Mouse (Mus musculus) heart, embryonic 12.5 days (tissue): ENCODE measurements around the gene Rtp2. TPM values are rescaled to one million over a fixed set of nuclear protein-coding genes. Genes with fewer than 3 reads are reported as not detected.

ENCODE experiments used
- ATAC-seq: fragments of 200-750 bp; cut with Nextera tagmentation; 2 replicates; pipeline ENCODE4 v1.8.0; 2017; ENCODE audit warnings: moderate TSS enrichment, moderate library complexity; ENCODE audit not compliant: insufficient number of reproducible peaks, low FRiP score
- H3K27ac ChIP-seq: fragments of 300-500 bp; sonication (generic); 2 replicates; pipeline ENCODE4 v1.5.1; 2016; ENCODE audit warnings: mild to moderate bottlenecking, moderate library complexity; ENCODE audit not compliant: poor library complexity, severe bottlenecking
- H3K27me3 ChIP-seq: fragments of 300-500 bp; sonication (generic); replicated peaks from 2 replicates; pipeline ENCODE4 v1.6.1; 2016; ENCODE audit warnings: mild to moderate bottlenecking, moderate library complexity
- H3K36me3 ChIP-seq: fragments of 300-500 bp; sonication (generic); 2 replicates; pipeline ENCODE4 v1.6.1; 2016; ENCODE audit warnings: mild to moderate bottlenecking, moderate library complexity
- H3K4me1 ChIP-seq: fragments of 300-500 bp; sonication (generic); replicated peaks from 2 replicates; pipeline ENCODE4 v1.6.1; 2016; ENCODE audit warnings: mild to moderate bottlenecking
- H3K4me2 ChIP-seq: fragments of 300-500 bp; sonication (generic); 2 replicates; pipeline ENCODE4 v1.6.1; 2016; ENCODE audit warnings: mild to moderate bottlenecking, moderate library complexity
- H3K4me3 ChIP-seq: fragments of 300-500 bp; sonication (generic); 2 replicates; pipeline ENCODE4 v1.5.1; 2016; ENCODE audit warnings: mild to moderate bottlenecking
- H3K9ac ChIP-seq: fragments of 300-500 bp; sonication (generic); 2 replicates; pipeline ENCODE4 v1.6.1; 2016; ENCODE audit warnings: mild to moderate bottlenecking, moderate library complexity
- H3K9me3 ChIP-seq: fragments of 300-500 bp; sonication (generic); replicated peaks from 2 replicates; pipeline ENCODE4 v1.6.1; 2016; ENCODE audit warnings: mild to moderate bottlenecking, moderate library complexity
- WGBS: fragments of 180-500 bp; shearing (Covaris S2); methylation state at CpG from one replicate; pipeline ENCODE4 v1.1.7; 2016; 5-methylcytosine and 5-hydroxymethylcytosine counted together
- polyA plus RNA-seq: library from polyadenylated mRNA; unstranded; fragments of >200 nt; fragmentation: Nextera tagmentation; extraction: Ambion mirVana; gene quantifications from 2 replicates; pipeline ENCODE4 v1.2.1, GENCODE M21; 2016

Rtp2 gene
- polyA plus RNA-seq = not detected in 2 replicates

- no peaks in the 10 kb centered on the region for H3K36me3 ChIP-seq
- H3K27me3 ChIP-seq = 0 out of 2 replicates have a peak, but pooled peaks cover 7% of the 10 kb centered on the region
- peak within 1 kb of the TSS; percentile 57 for H3K4me2 ChIP-seq
- whole genome bisulfite sequencing = 84% methylated on average over 11 of the region's 11 CpGs
- H3K4me1 ChIP-seq = peaks cover 4% of the 10 kb centered on the region; the same call in 1 of the 2 replicates
- H3K9ac ChIP-seq = no peak within 1 kb of the TSS
- no peak for ATAC-seq
- H3K9me3 ChIP-seq = no peaks in the 10 kb centered on the region
- no peak within 1 kb of the TSS for H3K4me3 ChIP-seq
- H3K27ac ChIP-seq = no peak within 1 kb of the TSS
These were observed at the start of gene Rtp2 for GRCm38 (mm10) chr16:23932294-23932693. Rtp2 (minus strand) TSS chr16:23932394.

GRCm38 (mm10) chr16:23980991-23981720 lies 49.0 kb upstream of the Rtp2 start:
- H3K27me3 ChIP-seq = peaks cover 18% of the 10 kb centered on the region
- no peak overlapping the region for H3K27ac ChIP-seq
- peak overlapping the region; percentile 71 for H3K9ac ChIP-seq
- no peak for ATAC-seq
- H3K36me3 ChIP-seq = no peaks in the 10 kb centered on the region
- H3K9me3 ChIP-seq = no peaks in the 10 kb centered on the region
- 2% methylated on average over 30 of the region's 32 CpGs for WGBS
- peaks cover 34% of the 10 kb centered on the region for H3K4me1 ChIP-seq
- peak overlapping the region; percentile 58 for H3K4me3 ChIP-seq
- peak overlapping the region; percentile 97 for H3K4me2 ChIP-seq

GRCm38 (mm10) chr16:23980201-23980870 lies 48.1 kb upstream of the Rtp2 start:
- 12% methylated on average over 11 of the region's 11 CpGs for WGBS
- peaks cover 18% of the 10 kb centered on the region for H3K27me3 ChIP-seq
- H3K4me2 ChIP-seq = peak overlapping the region; percentile 97
- peak overlapping the region; percentile 71 for H3K9ac ChIP-seq
- no peak overlapping the region for H3K27ac ChIP-seq
- no peaks in the 10 kb centered on the region for H3K9me3 ChIP-seq
- ATAC-seq = no peak
- peaks cover 27% of the 10 kb centered on the region for H3K4me1 ChIP-seq
- peak overlapping the region; percentile 58 for H3K4me3 ChIP-seq
- H3K36me3 ChIP-seq = no peaks in the 10 kb centered on the region

GRCm38 (mm10) chr16:23979446-23979845 lies 47.3 kb upstream of the Rtp2 start:
- Histone ChIP-seq H3K4me1 (peaks cover 27% of the 10 kb centered on the region), H3K9ac (no peak overlapping the region), H3K27me3 (peaks cover 18% of the 10 kb centered on the region), H3K4me3 (no peak overlapping the region), H3K9me3 (no peaks in the 10 kb centered on the region), H3K27ac (no peak overlapping the region), H3K36me3 (no peaks in the 10 kb centered on the region), H3K4me2 (no peak overlapping the region)
- no peak for ATAC-seq
- WGBS = 85% methylated on average over 9 of the region's 9 CpGs

DNA sequence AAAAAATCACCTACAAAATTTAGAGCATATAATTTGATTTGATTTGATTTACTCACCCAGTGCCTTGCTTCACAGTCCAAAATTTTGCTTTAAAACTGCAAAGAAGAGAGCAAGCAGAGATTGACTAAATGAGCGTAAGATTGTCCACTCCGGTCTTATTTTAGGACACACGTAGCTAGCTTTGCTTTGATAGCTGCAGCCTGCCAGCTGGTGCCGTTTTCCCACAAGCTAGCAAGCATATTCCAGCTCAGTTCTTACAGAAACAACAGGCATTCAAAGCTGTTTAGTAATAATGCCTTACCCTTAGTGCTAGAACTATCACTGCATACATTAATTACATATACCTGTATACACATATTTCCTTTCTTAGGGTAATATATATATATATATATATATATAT lies 46.3 kb upstream of the Rtp2 start:
- H3K4me1 ChIP-seq = peaks cover 28% of the 10 kb centered on the region
- H3K9ac ChIP-seq = no peak overlapping the region
- H3K36me3 ChIP-seq = no peaks in the 10 kb centered on the region
- no peak for ATAC-seq
- H3K27ac ChIP-seq = no peak overlapping the region
- 73% methylated on average over 4 of the region's 4 CpGs for WGBS
- peaks cover 18% of the 10 kb centered on the region for H3K27me3 ChIP-seq
- H3K4me3 ChIP-seq = no peak overlapping the region
- H3K9me3 ChIP-seq = no peaks in the 10 kb centered on the region
- H3K4me2 ChIP-seq = no peak overlapping the region

DNA sequence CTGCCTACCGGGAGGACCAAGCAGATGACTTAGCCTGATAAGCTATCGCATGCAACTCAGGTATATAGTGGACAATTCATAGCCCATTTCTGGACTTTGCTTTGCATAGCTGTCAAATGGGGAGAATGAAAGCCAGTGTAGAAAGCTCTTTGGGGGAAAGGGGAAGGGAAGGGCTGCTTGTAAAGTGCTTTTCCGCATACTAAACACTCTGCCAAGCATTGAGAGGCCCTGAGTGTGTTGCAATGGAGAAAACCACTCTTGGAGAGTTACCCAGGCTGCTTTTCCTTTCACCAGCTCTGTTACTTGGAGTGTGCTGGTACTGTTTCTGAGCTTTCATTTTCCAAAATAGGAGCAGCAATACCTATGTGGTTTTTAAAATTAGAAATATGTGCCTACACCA lies 45.5 kb upstream of the Rtp2 start:
- H3K9ac ChIP-seq = no peak overlapping the region
- no peak for ATAC-seq
- H3K4me2 ChIP-seq = no peak overlapping the region
- H3K27ac ChIP-seq = no peak overlapping the region
- peaks cover 33% of the 10 kb centered on the region for H3K4me1 ChIP-seq
- no peaks in the 10 kb centered on the region for H3K9me3 ChIP-seq
- no peak overlapping the region for H3K4me3 ChIP-seq
- 79% methylated on average over 3 of the region's 3 CpGs for WGBS
- no peaks in the 10 kb centered on the region for H3K36me3 ChIP-seq
- peaks cover 18% of the 10 kb centered on the region for H3K27me3 ChIP-seq

GRCm38 (mm10) chr16:23976196-23976595 lies 44.0 kb upstream of the Rtp2 start:
- 85% methylated on average over 2 of the region's 2 CpGs for WGBS
- ATAC-seq = no peak
- H3K4me1 ChIP-seq = peaks cover 36% of the 10 kb centered on the region

GRCm38 (mm10) chr16:23973635-23974367 lies 41.6 kb upstream of the Rtp2 start:
- peaks cover 33% of the 10 kb centered on the region for H3K4me1 ChIP-seq
- H3K4me3 ChIP-seq = no peak overlapping the region
- no peak overlapping the region for H3K4me2 ChIP-seq
- no peak overlapping the region for H3K27ac ChIP-seq
- no peaks in the 10 kb centered on the region for H3K36me3 ChIP-seq
- 75% methylated on average over 9 of the region's 9 CpGs for WGBS
- no peak overlapping the region for H3K9ac ChIP-seq
- H3K9me3 ChIP-seq = no peaks in the 10 kb centered on the region
- no peaks in the 10 kb centered on the region; the same call in 1 of the 2 replicates for H3K27me3 ChIP-seq
- no peak for ATAC-seq

More at GRCm38 (mm10) chr16:23976196-23976595, 44.0 kb upstream of the Rtp2 start:
- no peak overlapping the region for H3K27ac ChIP-seq
- H3K27me3 ChIP-seq = peaks cover 18% of the 10 kb centered on the region
- H3K4me2 ChIP-seq = no peak overlapping the region
- H3K4me3 ChIP-seq = no peak overlapping the region
- H3K36me3 ChIP-seq = no peaks in the 10 kb centered on the region
- H3K9me3 ChIP-seq = no peaks in the 10 kb centered on the region
- no peak overlapping the region for H3K9ac ChIP-seq

GRCm38 (mm10) chr16:23972901-23973300 lies 40.7 kb upstream of the Rtp2 start:
- H3K4me3 ChIP-seq = no peak overlapping the region
- 35% methylated on average over 11 of the region's 11 CpGs for WGBS
- ATAC-seq = no peak
- H3K27me3 ChIP-seq = no peaks in the 10 kb centered on the region
- H3K36me3 ChIP-seq = 0 out of 2 replicates have a peak, but pooled peaks cover 4% of the 10 kb centered on the region
- H3K9me3 ChIP-seq = no peaks in the 10 kb centered on the region
- H3K4me2 ChIP-seq = 0 out of 2 replicates have a peak overlapping the region, but pooled peaks have one; percentile 0
- H3K4me1 ChIP-seq = peaks cover 33% of the 10 kb centered on the region
- H3K27ac ChIP-seq = no peak overlapping the region
- H3K9ac ChIP-seq = no peak overlapping the region

DNA sequence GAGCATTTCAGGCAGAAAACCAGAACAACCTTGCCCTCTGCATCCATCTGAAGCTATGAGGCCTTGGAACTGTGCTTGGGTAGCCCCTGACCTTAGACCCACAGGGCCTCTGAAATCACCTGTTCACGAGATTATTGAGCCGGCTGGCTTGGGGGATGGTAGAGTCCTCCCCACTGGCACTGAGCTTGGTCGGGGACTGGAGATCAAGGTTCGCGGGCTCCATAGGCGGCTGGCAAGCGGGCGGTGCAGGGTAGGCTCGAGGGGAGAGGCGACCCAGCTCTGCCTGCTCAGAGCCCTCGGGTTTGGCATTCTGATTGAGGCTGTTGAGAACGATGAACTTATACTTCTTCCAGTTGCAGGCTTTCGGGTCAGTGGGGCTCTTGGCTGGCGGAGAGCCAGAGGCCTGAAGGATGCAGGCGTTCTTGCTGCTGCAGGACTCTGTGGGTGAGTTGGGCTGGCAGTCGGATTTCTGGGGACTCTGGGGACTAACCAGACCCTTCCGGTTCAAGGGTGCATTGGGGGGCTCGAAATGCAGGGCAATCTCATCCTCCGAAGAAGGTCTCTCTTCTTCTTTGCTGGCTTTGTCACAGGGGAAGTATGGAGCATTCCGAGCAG lies 40.0 kb upstream of the Rtp2 start:
- 0 out of 2 replicates have a peak, but pooled peaks cover 2% of the 10 kb centered on the region for H3K9me3 ChIP-seq
- H3K9ac ChIP-seq = no peak overlapping the region
- peaks cover 33% of the 10 kb centered on the region for H3K4me1 ChIP-seq
- 72% methylated on average over 20 of the region's 20 CpGs for WGBS
- no peak overlapping the region for H3K4me3 ChIP-seq
- no peaks in the 10 kb centered on the region for H3K27me3 ChIP-seq
- H3K27ac ChIP-seq = no peak overlapping the region
- H3K36me3 ChIP-seq = 0 out of 2 replicates have a peak, but pooled peaks cover 8% of the 10 kb centered on the region
- H3K4me2 ChIP-seq = no peak overlapping the region
- ATAC-seq = peak; percentile 18; the same call in 1 of the 2 replicates
